Mouse (Mus musculus): Measurements from ENCODE around the gene Alcam. TPM values are rescaled to one million over a fixed set of nuclear protein-coding genes. Genes with fewer than 3 reads are reported as not detected.

Alcam gene
- total and polyA plus RNA-seq, 3 experiments, result not detected

- H3K27ac ChIP-seq (ENCODE audit: control insufficient read depth, low read depth, low read length), result no peak overlapping the region
- no peak overlapping the region for H3K4me3 ChIP-seq (ENCODE audit: control insufficient read depth in 1 of 2, insufficient read depth in 1 of 2, low read depth in 2 of 2, low read length in 2 of 2)
- H3K36me3 ChIP-seq (ENCODE audit: control insufficient read depth in 1 of 2, insufficient read depth in 2 of 2, low read length in 2 of 2), result no peaks in the 10 kb centered on the region; a peak in 1 of 4 replicates
- H3K9me3 ChIP-seq (replicated peaks; ENCODE audit: insufficient read depth, low read length), result no peaks in the 10 kb centered on the region
- no peaks in the 10 kb centered on the region for H3K27me3 ChIP-seq (ENCODE audit: control insufficient read depth in 1 of 2, insufficient read depth in 2 of 2, low read length in 2 of 2)
- no peak for DNase-seq (ENCODE audit: low read depth, low spot score)
- no peaks in the 10 kb centered on the region for H3K4me1 ChIP-seq (ENCODE audit: control insufficient read depth in 1 of 2, insufficient read depth in 2 of 2, low read length in 2 of 2)
- no peak overlapping the region for H3K9ac ChIP-seq (ENCODE audit: control insufficient read depth, low read depth, low read length, poor library complexity, severe bottlenecking)
- H3K79me2 ChIP-seq (ENCODE audit: control insufficient read depth, insufficient read depth, low read length, poor library complexity), result no peaks in the 10 kb centered on the region
- TF ChIP-seq CTCF (IDR thresholded peaks at IDR 0.05 in 2 of 3, conservative IDR thresholded peaks at IDR 0.05 in 1 of 3; ENCODE audit: control insufficient read depth in 1 of 3, insufficient read depth in 1 of 3, low read depth in 2 of 3, low read length in 3 of 3, poor library complexity in 1 of 3, severe bottlenecking in 1 of 3) (no peak), ZKSCAN1 (IDR thresholded peaks at IDR 0.05; ENCODE audit: low read depth, low read length) (no peak), KAT2A (conservative IDR thresholded peaks at IDR 0.05; ENCODE audit: low read depth, low read length) (no peak), RCOR1 (IDR thresholded peaks at IDR 0.05; ENCODE audit: low read depth, low read length) (no peak), E2F4 (IDR thresholded peaks at IDR 0.05; ENCODE audit: borderline replicate concordance, low read depth, low read length) (no peak), SIN3A (IDR thresholded peaks at IDR 0.05; ENCODE audit: low read length) (no peak), NRF1 (IDR thresholded peaks at IDR 0.05; ENCODE audit: insufficient read depth, low read depth, low read length, poor library complexity, severe bottlenecking) (no peak), POLR2A (IDR thresholded peaks at IDR 0.05; ENCODE audit: control insufficient read depth in 1 of 2, insufficient read depth in 1 of 2, low read depth in 1 of 2, low read length in 2 of 2, poor library complexity in 1 of 2) (no peak), MAZ (IDR thresholded peaks at IDR 0.05; ENCODE audit: low read depth, low read length) (no peak), POLR2AphosphoS5 (IDR thresholded peaks at IDR 0.05; ENCODE audit: borderline replicate concordance, low read depth, low read length) (no peak), ZC3H11A (IDR thresholded peaks at IDR 0.05; ENCODE audit: low read depth, low read length) (no peak), MAX (IDR thresholded peaks at IDR 0.05; ENCODE audit: low read length) (no peak), USF1 (IDR thresholded peaks at IDR 0.05; ENCODE audit: low read depth, low read length) (no peak), GATA1 (IDR thresholded peaks at IDR 0.05; ENCODE audit: low read depth, low read length) (no peak), MYB (IDR thresholded peaks at IDR 0.05; ENCODE audit: low read depth, low read length) (no peak), TCF12 (IDR thresholded peaks at IDR 0.05; ENCODE audit: low read depth, low read length) (no peak), MXI1 (IDR thresholded peaks at IDR 0.05; ENCODE audit: low read depth, low read length) (no peak), TAL1 (IDR thresholded peaks at IDR 0.05; ENCODE audit: low read length) (no peak), RAD21 (IDR thresholded peaks at IDR 0.05; ENCODE audit: low read depth, low read length) (no peak)
Observed at GRCm38 (mm10) chr16:52280186-52280585, 173.7 kb downstream of the Alcam start.

DNA sequence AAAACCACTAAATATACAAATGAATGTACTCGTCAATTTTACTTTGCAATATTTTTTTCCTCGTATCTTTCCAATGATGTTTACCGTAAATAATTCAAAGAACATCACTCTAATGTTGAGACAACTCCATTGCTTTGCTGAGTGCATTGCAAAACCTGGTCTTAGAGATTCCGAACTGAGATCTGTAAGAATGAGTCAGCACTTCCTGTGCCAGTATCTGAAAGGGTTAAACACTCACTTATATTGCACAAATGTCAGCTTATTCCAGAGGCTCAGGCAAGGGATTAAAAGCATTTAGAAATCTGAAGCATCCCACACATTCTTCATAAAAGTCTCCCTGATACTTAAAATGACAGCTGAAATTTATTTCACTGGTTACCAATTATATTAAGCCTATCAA is 188.8 kb downstream of the Alcam start:
- H3K79me2 ChIP-seq (ENCODE audit: control insufficient read depth, insufficient read depth, low read length, poor library complexity), result no peaks in the 10 kb centered on the region
- H3K9ac ChIP-seq (ENCODE audit: control insufficient read depth, low read depth, low read length, poor library complexity, severe bottlenecking), result no peak overlapping the region
- no peaks in the 10 kb centered on the region for H3K9me3 ChIP-seq (replicated peaks; ENCODE audit: insufficient read depth, low read length)
- H3K27ac ChIP-seq (ENCODE audit: control insufficient read depth, low read depth, low read length), result no peak overlapping the region
- no peak overlapping the region for H3K4me3 ChIP-seq (ENCODE audit: control insufficient read depth in 1 of 2, insufficient read depth in 1 of 2, low read depth in 2 of 2, low read length in 2 of 2)
- H3K4me1 ChIP-seq (ENCODE audit: control insufficient read depth in 1 of 2, insufficient read depth in 2 of 2, low read length in 2 of 2), result no peaks in the 10 kb centered on the region
- TF ChIP-seq MAX (IDR thresholded peaks at IDR 0.05; ENCODE audit: low read length), result no peak
- no peak for TF ChIP-seq MAFK (IDR thresholded peaks at IDR 0.05; ENCODE audit: borderline replicate concordance, low read depth, low read length)
- no peak for TF ChIP-seq CTCF (IDR thresholded peaks at IDR 0.05 in 2 of 3, conservative IDR thresholded peaks at IDR 0.05 in 1 of 3; ENCODE audit: control insufficient read depth in 1 of 3, insufficient read depth in 1 of 3, low read depth in 2 of 3, low read length in 3 of 3, poor library complexity in 1 of 3, severe bottlenecking in 1 of 3)
- no peak for TF ChIP-seq CHD1 (IDR thresholded peaks at IDR 0.05; ENCODE audit: low read depth, low read length)
- no peak for TF ChIP-seq JUND (IDR thresholded peaks at IDR 0.05; ENCODE audit: low read depth, low read length)
- TF ChIP-seq RCOR1 (IDR thresholded peaks at IDR 0.05; ENCODE audit: low read depth, low read length), result no peak
- TF ChIP-seq SMC3 (IDR thresholded peaks at IDR 0.05; ENCODE audit: low read depth, low read length), result no peak
- no peak for TF ChIP-seq ZC3H11A (IDR thresholded peaks at IDR 0.05; ENCODE audit: low read depth, low read length)
- no peak for TF ChIP-seq NRF1 (IDR thresholded peaks at IDR 0.05; ENCODE audit: insufficient read depth, low read depth, low read length, poor library complexity, severe bottlenecking)
- no peak for TF ChIP-seq GABPA (IDR thresholded peaks at IDR 0.05; ENCODE audit: low read depth, low read length)
- no peak for TF ChIP-seq HCFC1 (IDR thresholded peaks at IDR 0.05; ENCODE audit: low read depth, low read length)
- no peak for TF ChIP-seq MAZ (IDR thresholded peaks at IDR 0.05; ENCODE audit: low read depth, low read length)
- no peak for TF ChIP-seq RAD21 (IDR thresholded peaks at IDR 0.05; ENCODE audit: low read depth, low read length)
- TF ChIP-seq ELF1 (IDR thresholded peaks at IDR 0.05; ENCODE audit: low read depth, low read length), result no peak
- no peak for TF ChIP-seq UBTF (IDR thresholded peaks at IDR 0.05; ENCODE audit: borderline replicate concordance, insufficient read depth, low read depth, low read length)
- no peaks in the 10 kb centered on the region for H3K27me3 ChIP-seq (ENCODE audit: control insufficient read depth in 1 of 2, insufficient read depth in 2 of 2, low read length in 2 of 2)
- H3K36me3 ChIP-seq (ENCODE audit: control insufficient read depth in 1 of 2, insufficient read depth in 2 of 2, low read length in 2 of 2), result no peaks in the 10 kb centered on the region
- no peak for DNase-seq (ENCODE audit: low read depth, low spot score)
